Mouse (Mus musculus): ENCODE measurements around the gene Nhs. TPM values are rescaled to one million over a fixed set of nuclear protein-coding genes. Genes with fewer than 3 reads are reported as not detected.
A peak's percentile ranks its signal among the peaks of the same experiment; 100 is the strongest.

Gene Nhs
- polyA plus RNA-seq, 1 experiment from 2014 or later: 3.6 TPM

DNA sequence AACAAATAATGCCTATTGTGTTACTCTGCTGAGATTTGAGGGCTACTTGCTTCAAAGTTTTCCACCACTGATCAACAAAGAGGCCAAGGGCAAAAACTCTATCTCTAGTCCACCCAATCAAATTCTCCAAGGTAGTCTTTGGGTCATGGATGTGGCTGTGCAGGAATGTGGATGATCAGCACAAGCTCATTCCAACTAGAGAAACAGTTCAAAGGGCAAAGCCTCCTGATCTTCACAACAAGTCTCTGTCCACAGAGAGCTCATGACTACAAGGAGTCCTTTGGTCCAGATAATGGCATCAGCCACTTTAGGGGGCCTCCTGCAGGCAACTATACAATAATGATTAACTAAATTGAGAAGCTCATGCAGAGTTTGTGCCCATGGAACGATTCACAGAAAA lies 155.7 kb downstream of the Nhs start:
- Histone ChIP-seq H3K27me3 (peaks cover 63% of the 10 kb centered on the region), H3K36me3 (no peaks in the 10 kb centered on the region), H3K27ac (no peak overlapping the region), H3K4me1 (no peaks in the 10 kb centered on the region), H3K4me3 (no peak overlapping the region), H3K9me3 (replicated peaks) (no peaks in the 10 kb centered on the region), H3K4me2 (replicated peaks) (no peak overlapping the region), H3K9ac (no peak overlapping the region)
- ATAC-seq (ENCODE audit: low FRiP score): no peak
- WGBS: 39% methylated on average over 1 of the region's 1 CpGs

DNA sequence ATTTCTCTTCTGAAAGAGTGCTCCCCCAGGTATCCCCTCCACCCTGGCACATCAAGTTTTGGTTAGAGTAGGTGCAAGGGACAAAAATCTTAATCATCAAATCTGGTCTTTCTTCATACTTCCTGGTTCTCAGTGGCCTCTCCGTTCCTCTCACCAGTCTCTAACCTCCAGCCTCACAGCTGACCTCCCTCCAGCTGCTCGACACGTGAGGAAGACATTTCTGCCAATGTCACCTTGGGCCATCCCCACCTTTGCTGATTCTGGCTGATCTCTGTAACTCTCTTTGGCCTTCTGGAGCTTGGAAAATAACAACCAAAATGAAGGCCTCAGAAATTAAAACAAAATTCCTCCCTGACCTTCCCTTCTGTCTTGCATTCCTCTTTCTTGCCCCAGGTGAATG lies 160.7 kb downstream of the Nhs start:
- H3K4me2 ChIP-seq (replicated peaks): no peak overlapping the region
- peaks cover 5% of the 10 kb centered on the region; the same call in 1 of the 2 replicates for H3K4me1 ChIP-seq
- no peak for ATAC-seq (ENCODE audit: low FRiP score)
- no peaks in the 10 kb centered on the region for H3K9me3 ChIP-seq (replicated peaks)
- H3K27ac ChIP-seq: no peak overlapping the region
- H3K9ac ChIP-seq: no peak overlapping the region
- 78% methylated on average over 3 of the region's 3 CpGs for WGBS
- no peaks in the 10 kb centered on the region for H3K36me3 ChIP-seq
- H3K4me3 ChIP-seq: no peak overlapping the region
- peaks cover 58% of the 10 kb centered on the region for H3K27me3 ChIP-seq

DNA sequence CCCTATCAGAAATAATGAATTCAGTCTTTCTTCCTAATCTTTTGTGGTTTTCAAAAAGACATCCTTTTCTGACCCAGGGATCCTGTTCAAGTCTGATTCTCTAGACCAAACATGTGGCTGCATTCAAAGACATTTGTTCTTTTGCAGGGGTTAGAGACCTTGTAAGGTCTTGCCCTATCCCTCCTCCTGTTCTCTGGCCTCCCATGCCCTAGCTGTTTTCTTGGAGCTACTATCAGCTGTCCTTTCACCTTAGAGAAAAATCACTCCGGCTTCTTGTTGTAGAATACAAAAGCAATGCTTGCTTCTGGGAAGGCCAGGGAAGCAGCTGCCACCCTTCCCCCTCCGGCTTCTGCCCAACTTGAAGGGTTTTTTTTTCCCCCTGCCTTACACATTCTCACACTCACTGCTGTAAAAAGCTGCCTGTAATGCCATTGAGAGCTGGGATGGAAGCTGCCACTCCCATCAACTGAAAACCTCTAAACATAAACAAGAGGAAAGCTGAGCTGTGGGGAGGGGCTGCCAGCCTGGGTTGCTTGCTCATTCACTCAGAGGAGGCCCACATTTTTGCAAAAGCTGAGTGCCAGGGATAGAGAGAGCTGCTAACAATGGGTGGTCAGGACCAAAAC lies 162.2 kb downstream of the Nhs start:
- H3K36me3 ChIP-seq: no peaks in the 10 kb centered on the region
- no peaks in the 10 kb centered on the region for H3K9me3 ChIP-seq (replicated peaks)
- no peak overlapping the region for H3K9ac ChIP-seq
- 50% methylated on average over 2 of the region's 2 CpGs for WGBS
- ATAC-seq (ENCODE audit: low FRiP score): peak; percentile 76
- H3K27ac ChIP-seq: peak overlapping the region; percentile 73
- peaks cover 58% of the 10 kb centered on the region for H3K27me3 ChIP-seq
- H3K4me1 ChIP-seq: peaks cover 5% of the 10 kb centered on the region; the same call in 1 of the 2 replicates
- no peak overlapping the region for H3K4me3 ChIP-seq
- no peak overlapping the region for H3K4me2 ChIP-seq (replicated peaks)

DNA sequence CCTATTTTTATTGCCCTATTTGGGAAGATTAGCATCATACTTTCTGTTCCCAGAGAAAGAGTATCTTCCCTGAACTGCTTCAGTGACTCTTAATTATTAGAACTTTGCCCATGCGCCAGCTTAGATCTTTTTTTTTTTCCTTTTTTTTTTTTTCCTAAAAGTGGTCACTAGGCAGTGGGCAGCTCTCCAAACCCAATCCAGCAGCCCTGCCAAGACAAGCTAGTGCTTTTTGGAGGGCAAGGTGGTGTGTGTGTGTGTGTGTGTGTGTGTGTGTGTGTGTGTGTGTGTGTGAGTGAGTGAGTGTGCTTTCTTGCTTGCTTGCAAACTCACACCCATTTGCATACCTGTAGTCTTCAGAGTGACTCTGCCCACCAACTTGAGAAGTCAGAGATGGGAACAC lies 169.4 kb downstream of the Nhs start:
- no peaks in the 10 kb centered on the region for H3K9me3 ChIP-seq (replicated peaks)
- H3K36me3 ChIP-seq: no peaks in the 10 kb centered on the region
- no peak overlapping the region for H3K4me3 ChIP-seq
- peaks cover 59% of the 10 kb centered on the region for H3K27me3 ChIP-seq
- no peak for ATAC-seq (ENCODE audit: low FRiP score)
- no peak overlapping the region for H3K27ac ChIP-seq
- 94% methylated on average over 1 of the region's 1 CpGs for WGBS
- no peaks in the 10 kb centered on the region for H3K4me1 ChIP-seq
- no peak overlapping the region for H3K4me2 ChIP-seq (replicated peaks)
- no peak overlapping the region for H3K9ac ChIP-seq

DNA sequence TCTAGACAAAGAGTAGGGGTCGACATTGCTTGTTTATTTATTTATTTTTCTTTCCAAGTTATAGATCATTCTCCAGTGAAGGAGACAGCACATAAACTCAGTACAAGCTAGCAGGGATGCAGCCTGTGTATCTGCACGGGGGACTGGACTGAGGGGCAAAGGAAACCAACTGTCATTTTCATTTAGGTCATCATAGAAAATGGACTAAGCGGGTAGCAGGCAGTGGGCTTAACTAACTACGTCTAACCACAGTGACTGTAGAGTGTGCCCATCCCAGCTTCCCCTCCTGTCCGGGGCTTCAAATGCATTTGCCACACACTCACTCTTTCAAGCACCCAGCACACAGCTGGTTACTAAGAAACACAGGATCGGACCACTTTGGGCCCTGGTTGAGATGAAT lies 174.6 kb downstream of the Nhs start:
- Histone ChIP-seq H3K27me3 (peaks cover 34% of the 10 kb centered on the region), H3K9me3 (replicated peaks) (no peaks in the 10 kb centered on the region), H3K9ac (no peak overlapping the region), H3K36me3 (no peaks in the 10 kb centered on the region), H3K4me2 (replicated peaks) (no peak overlapping the region), H3K4me1 (no peaks in the 10 kb centered on the region), H3K27ac (no peak overlapping the region), H3K4me3 (no peak overlapping the region)
- WGBS: 67% methylated on average over 6 of the region's 6 CpGs
- no peak for ATAC-seq (ENCODE audit: low FRiP score)

DNA sequence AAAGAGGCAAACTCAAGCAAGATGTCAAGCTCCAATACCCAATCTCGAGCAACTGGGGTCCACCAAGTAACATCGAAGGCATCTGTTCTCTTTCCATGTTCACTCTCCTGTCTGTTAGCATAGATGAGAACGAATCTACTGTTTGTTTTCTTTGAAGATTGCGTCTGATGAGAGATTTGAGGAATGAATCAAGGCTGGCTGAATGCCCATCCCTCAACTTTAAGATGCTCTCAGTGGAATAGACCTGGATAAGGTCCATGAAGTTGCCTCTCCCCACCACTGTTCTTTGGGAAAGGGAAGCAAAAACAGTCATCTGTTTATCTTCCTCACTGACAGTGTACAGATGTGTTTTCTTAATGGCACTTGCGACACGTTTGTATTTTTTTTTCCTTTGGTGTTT lies 178.1 kb downstream of the Nhs start:
- no peaks in the 10 kb centered on the region for H3K36me3 ChIP-seq
- WGBS: 64% methylated on average over 6 of the region's 6 CpGs
- ATAC-seq (ENCODE audit: low FRiP score): no peak
- H3K9me3 ChIP-seq (replicated peaks): no peaks in the 10 kb centered on the region
- H3K4me3 ChIP-seq: no peak overlapping the region
- H3K4me2 ChIP-seq (replicated peaks): no peak overlapping the region
- H3K9ac ChIP-seq: no peak overlapping the region
- H3K27ac ChIP-seq: no peak overlapping the region
- peaks cover 41% of the 10 kb centered on the region for H3K27me3 ChIP-seq
- no peaks in the 10 kb centered on the region for H3K4me1 ChIP-seq

DNA sequence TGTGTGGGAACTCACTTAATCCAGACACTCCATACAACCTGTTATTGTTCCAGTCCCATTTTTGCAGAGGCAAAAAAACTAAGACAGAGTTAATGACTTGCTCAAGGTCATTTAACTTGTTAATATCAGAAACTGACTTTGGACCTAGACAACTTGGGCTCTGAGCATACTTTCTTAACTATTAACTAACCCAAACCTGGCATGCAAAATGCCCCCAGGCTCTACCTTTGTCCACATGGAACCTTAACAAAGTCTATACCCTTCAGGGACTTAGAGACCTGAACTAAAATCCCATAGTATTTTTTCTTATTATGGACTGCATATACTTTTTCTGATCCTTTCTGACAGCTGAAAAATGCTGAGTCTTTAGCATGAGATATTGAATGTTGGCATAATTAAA lies 179.6 kb downstream of the Nhs start:
- no peaks in the 10 kb centered on the region for H3K36me3 ChIP-seq
- H3K27me3 ChIP-seq: peaks cover 36% of the 10 kb centered on the region
- no peak overlapping the region for H3K4me2 ChIP-seq (replicated peaks)
- H3K4me3 ChIP-seq: no peak overlapping the region
- H3K27ac ChIP-seq: no peak overlapping the region
- ATAC-seq (ENCODE audit: low FRiP score): no peak
- H3K9ac ChIP-seq: no peak overlapping the region
- no peaks in the 10 kb centered on the region for H3K9me3 ChIP-seq (replicated peaks)
- no peaks in the 10 kb centered on the region for H3K4me1 ChIP-seq

DNA sequence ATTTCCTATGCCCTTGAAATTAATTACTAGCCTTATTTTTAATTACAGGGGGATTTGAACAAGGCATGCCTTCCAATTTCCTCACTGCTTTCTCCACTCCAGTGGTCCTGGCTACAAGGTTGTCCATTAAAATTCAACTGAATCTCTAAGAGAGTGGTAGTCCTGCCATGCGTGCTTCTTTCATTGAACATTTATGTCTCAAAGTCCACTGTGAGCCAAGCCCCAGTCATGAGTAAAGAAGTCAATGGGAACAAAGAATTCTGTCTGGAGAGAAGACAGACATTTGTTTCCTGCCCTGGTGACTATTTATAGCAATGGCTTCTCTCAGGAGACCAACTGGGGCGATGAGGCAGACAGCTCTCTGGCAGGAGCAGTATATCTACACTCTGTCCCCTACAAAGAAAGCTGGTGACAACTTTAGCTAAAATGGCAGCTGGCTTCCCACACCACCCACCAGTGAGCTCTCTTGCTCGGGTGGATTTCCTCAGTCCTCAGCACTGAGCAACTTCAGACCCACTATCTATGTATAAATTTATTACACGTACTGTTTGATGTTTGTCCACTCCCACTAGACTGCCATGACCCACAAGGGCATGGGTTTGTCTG lies 182.2 kb downstream of the Nhs start:
- H3K9me3 ChIP-seq (replicated peaks): no peaks in the 10 kb centered on the region
- H3K4me3 ChIP-seq: no peak overlapping the region
- no peak for ATAC-seq (ENCODE audit: low FRiP score)
- peaks cover 41% of the 10 kb centered on the region for H3K27me3 ChIP-seq
- H3K27ac ChIP-seq: no peak overlapping the region
- H3K4me1 ChIP-seq: no peaks in the 10 kb centered on the region
- no peak overlapping the region for H3K9ac ChIP-seq
- WGBS: 63% methylated on average over 4 of the region's 4 CpGs
- H3K36me3 ChIP-seq: no peaks in the 10 kb centered on the region
- no peak overlapping the region for H3K4me2 ChIP-seq (replicated peaks)

DNA sequence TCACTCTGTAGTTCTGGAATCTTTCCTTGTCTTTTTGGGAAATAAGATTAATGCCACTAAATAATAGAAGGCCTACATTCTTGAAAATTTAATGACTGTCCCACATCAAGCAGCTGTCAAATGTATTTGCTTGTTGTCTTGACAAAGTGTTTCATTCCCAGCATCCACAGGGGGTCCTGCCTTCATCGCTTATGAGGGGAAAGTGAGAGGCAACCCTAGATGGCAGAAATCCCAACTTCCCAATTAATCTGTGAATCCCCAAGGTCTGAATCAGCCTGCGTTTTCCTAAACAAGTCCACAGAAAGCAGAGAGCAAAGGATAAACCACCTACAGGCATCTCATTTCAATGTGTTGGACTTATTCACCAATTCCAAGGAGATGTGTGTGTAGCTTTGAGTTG lies 183.2 kb downstream of the Nhs start:
- Histone ChIP-seq H3K4me1 (no peaks in the 10 kb centered on the region), H3K27ac (no peak overlapping the region), H3K9ac (no peak overlapping the region), H3K27me3 (peaks cover 39% of the 10 kb centered on the region), H3K36me3 (no peaks in the 10 kb centered on the region), H3K4me2 (replicated peaks) (no peak overlapping the region), H3K4me3 (no peak overlapping the region), H3K9me3 (replicated peaks) (no peaks in the 10 kb centered on the region)
- no peak for ATAC-seq (ENCODE audit: low FRiP score)
- 54% methylated on average over 2 of the region's 2 CpGs for WGBS

DNA sequence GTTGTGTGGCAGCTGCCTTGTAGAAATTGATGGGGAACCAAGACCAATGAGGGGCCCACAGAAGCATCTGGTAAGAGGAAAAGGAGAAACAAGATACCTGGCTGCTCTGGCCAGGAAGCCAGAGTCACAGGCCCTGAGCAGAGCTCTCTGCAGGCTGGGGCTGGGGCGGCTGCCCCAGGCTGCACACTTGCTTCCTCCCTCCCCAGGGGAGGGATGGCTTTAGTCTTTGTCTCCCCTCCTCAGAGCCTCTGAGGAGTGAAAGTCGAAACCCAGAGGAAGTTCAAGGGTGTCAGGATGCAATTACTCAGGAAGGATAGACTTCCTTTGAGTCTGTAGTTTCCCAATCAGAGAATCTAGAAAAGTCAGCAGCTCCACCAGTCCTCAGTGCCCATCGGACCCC lies 186.0 kb downstream of the Nhs start:
- ATAC-seq (ENCODE audit: low FRiP score): no peak
- Histone ChIP-seq H3K9me3 (replicated peaks) (no peaks in the 10 kb centered on the region), H3K4me3 (no peak overlapping the region), H3K36me3 (no peaks in the 10 kb centered on the region), H3K27ac (no peak overlapping the region), H3K27me3 (peaks cover 36% of the 10 kb centered on the region), H3K4me2 (replicated peaks) (no peak overlapping the region), H3K4me1 (no peaks in the 10 kb centered on the region), H3K9ac (no peak overlapping the region)
- 52% methylated on average over 3 of the region's 3 CpGs for WGBS

DNA sequence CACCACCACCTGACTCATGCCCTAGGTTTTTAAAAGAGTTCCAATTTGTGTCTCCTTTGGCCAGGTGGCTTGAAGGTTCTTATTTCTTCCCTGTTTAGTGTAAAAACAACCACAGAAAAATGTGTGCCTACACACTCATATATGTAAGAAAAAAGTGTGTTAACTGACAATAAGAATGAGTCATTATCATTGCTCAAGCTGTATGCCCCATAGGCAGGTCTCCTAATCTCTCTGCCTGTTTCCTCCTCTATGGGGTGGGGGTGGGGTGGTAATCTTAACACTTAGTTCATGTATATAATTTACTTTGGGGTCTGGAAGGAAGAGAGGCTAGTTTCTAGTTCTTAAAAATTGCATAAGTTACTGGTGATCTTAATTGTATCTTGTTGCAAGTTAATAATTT lies 186.8 kb downstream of the Nhs start:
- Histone ChIP-seq H3K4me3 (no peak overlapping the region), H3K27ac (no peak overlapping the region), H3K9ac (no peak overlapping the region), H3K4me1 (no peaks in the 10 kb centered on the region), H3K36me3 (no peaks in the 10 kb centered on the region), H3K4me2 (replicated peaks) (no peak overlapping the region), H3K27me3 (peaks cover 33% of the 10 kb centered on the region), H3K9me3 (replicated peaks) (no peaks in the 10 kb centered on the region)
- no peak for ATAC-seq (ENCODE audit: low FRiP score)

DNA sequence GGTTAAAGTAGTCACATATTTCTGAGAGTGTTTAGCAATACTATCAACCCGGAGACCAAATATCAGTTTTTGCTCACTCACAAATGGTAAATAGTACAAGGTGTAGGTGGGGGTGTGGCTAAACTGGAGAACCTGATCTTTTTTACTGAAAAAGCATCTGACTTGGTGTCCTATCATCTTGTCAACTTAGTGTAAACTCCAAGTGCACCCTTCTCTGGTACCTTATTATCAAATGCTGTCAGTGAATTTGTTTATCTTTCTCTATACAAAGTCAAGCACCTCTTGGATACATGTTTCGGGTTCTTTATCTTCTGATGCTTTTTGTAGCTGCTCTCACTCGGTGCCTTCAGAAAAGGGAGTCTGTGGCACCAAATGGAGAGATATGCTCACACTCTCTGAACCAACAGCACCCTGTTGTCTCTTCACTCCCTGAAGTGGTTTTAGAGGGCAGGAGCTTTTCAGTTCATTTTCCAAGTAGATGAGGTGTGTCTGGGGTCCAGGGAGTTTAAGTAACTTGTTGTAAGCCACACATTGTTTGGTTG lies 187.5 kb downstream of the Nhs start:
- 81% methylated on average over 3 of the region's 3 CpGs for WGBS
- ATAC-seq (ENCODE audit: low FRiP score): no peak
- Histone ChIP-seq H3K9me3 (replicated peaks) (no peaks in the 10 kb centered on the region), H3K27me3 (peaks cover 30% of the 10 kb centered on the region), H3K9ac (no peak overlapping the region), H3K4me2 (replicated peaks) (no peak overlapping the region), H3K27ac (no peak overlapping the region), H3K36me3 (no peaks in the 10 kb centered on the region), H3K4me1 (no peaks in the 10 kb centered on the region), H3K4me3 (no peak overlapping the region)

DNA sequence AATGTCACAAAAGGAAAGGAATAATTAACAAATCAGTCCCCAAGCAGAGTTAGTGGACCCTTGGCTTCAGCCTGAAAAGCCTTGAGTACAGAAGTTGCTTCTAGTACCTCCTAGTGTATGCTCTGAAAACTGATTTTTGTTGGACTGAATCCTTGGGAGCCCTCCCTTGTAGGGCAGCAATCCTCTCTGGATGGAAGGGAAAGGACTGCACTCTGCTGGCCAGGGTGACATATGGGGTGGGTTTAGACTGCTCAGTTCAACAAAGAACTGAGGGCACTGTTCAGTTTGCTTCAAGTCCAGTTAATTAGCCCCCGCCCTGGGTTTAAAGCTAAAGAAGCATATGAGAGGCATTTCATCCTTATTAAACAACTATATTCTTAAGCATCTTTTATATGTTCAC lies 188.4 kb downstream of the Nhs start:
- peaks cover 24% of the 10 kb centered on the region for H3K27me3 ChIP-seq
- no peaks in the 10 kb centered on the region for H3K9me3 ChIP-seq (replicated peaks)
- H3K9ac ChIP-seq: no peak overlapping the region
- no peaks in the 10 kb centered on the region for H3K4me1 ChIP-seq
- no peak overlapping the region for H3K4me2 ChIP-seq (replicated peaks)
- H3K36me3 ChIP-seq: no peaks in the 10 kb centered on the region
- no peak overlapping the region for H3K27ac ChIP-seq
- no peak for ATAC-seq (ENCODE audit: low FRiP score)
- no peak overlapping the region for H3K4me3 ChIP-seq
- 90% methylated on average over 1 of the region's 1 CpGs for WGBS
